Mouse (Mus musculus) midbrain, embryonic 16.5 days (tissue): ENCODE results near the gene Zmiz1. TPM values are rescaled to one million over a fixed set of nuclear protein-coding genes. Genes with fewer than 3 reads are reported as not detected.

Experiments
- ATAC-seq: fragments of 200-750 bp; cut with Nextera tagmentation; 2 replicates; pipeline ENCODE4 v1.8.0; 2017; ENCODE audit warnings: moderate TSS enrichment
- H3K27ac ChIP-seq: fragments of 300-500 bp; sonication (generic); 2 replicates; pipeline ENCODE4 v1.5.1; 2014; ENCODE audit warnings: mild to moderate bottlenecking, low read length, mixed read lengths
- H3K27me3 ChIP-seq: fragments of 300-500 bp; sonication (generic); 2 replicates; pipeline ENCODE4 v1.6.1; 2014; ENCODE audit warnings: low read depth, low read length, mixed read lengths; ENCODE audit not compliant: control insufficient read depth, insufficient read depth
- H3K36me3 ChIP-seq: fragments of 300-500 bp; sonication (generic); 2 replicates; pipeline ENCODE4 v1.6.1; 2014; ENCODE audit warnings: mild to moderate bottlenecking, low read length, moderate library complexity, mixed read lengths; ENCODE audit not compliant: control insufficient read depth, insufficient read depth
- H3K4me1 ChIP-seq: fragments of 300-500 bp; sonication (generic); 2 replicates; pipeline ENCODE4 v1.6.1; 2014; ENCODE audit warnings: mild to moderate bottlenecking, low read length, mixed read lengths; ENCODE audit not compliant: control insufficient read depth, insufficient read depth
- H3K4me2 ChIP-seq: fragments of 300-500 bp; sonication (generic); 2 replicates; pipeline ENCODE4 v1.6.1; 2014; ENCODE audit warnings: mild to moderate bottlenecking, low read length, mixed read lengths
- H3K4me3 ChIP-seq: fragments of 300-500 bp; sonication (generic); 2 replicates; pipeline ENCODE4 v1.5.1; 2014; ENCODE audit warnings: low read depth, mild to moderate bottlenecking, low read length, moderate library complexity, mixed read lengths
- H3K9ac ChIP-seq: fragments of 300-500 bp; sonication (generic); 2 replicates; pipeline ENCODE4 v1.6.1; 2014; ENCODE audit warnings: low read depth, low read length, mixed read lengths
- H3K9me3 ChIP-seq: fragments of 300-500 bp; sonication (generic); replicated peaks from 2 replicates; pipeline ENCODE4 v1.6.1; 2014; ENCODE audit warnings: mild to moderate bottlenecking, low read length, mixed read lengths; ENCODE audit not compliant: control insufficient read depth, poor library complexity, severe bottlenecking
- WGBS: fragments of 180-500 bp; shearing (Covaris S2); extraction: QIAGEN DNeasy Blood & Tissue Kit; methylation state at CpG from one replicate; pipeline ENCODE4 v1.1.7; 2014; 5-methylcytosine and 5-hydroxymethylcytosine counted together
- polyA plus RNA-seq: library from polyadenylated mRNA; unstranded; fragments of >200 nt; fragmentation: Nextera tagmentation; extraction: Ambion mirVana; gene quantifications from 2 replicates; pipeline ENCODE4 v1.2.1, GENCODE M21; 2015

The Zmiz1 gene
- polyA plus RNA-seq, 1 experiment from 2014 or later: 54.2 TPM

DNA sequence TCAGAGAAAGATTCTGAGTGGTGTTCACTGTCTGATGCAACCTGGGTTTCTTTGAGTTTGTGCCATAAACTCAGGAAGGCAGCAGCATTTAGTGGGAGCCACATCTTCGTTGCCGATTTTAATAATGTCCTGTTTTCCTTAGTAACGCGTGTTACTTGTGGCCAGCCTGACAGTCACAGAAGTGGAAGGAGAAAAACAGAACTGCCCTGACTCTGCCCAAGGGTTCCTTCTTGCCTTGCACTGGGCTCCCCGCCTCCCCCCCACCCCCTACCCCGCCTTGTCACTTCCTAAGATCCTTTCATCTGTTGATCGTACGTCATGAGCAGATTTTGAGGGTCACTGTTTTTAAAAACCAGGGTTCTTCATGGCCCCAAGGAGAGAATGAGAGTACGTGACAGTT lies 88.9 kb downstream of the Zmiz1 start:
- Histone ChIP-seq H3K9ac (no peak overlapping the region), H3K36me3 (no peaks in the 10 kb centered on the region), H3K9me3 (no peaks in the 10 kb centered on the region), H3K27ac (0 out of 2 replicates have a peak overlapping the region, but pooled peaks have one; percentile 62), H3K27me3 (no peaks in the 10 kb centered on the region), H3K4me2 (no peak overlapping the region), H3K4me3 (no peak overlapping the region), H3K4me1 (peaks cover 42% of the 10 kb centered on the region)
- WGBS: 83% methylated on average over 9 of the region's 9 CpGs
- no peak for ATAC-seq

DNA sequence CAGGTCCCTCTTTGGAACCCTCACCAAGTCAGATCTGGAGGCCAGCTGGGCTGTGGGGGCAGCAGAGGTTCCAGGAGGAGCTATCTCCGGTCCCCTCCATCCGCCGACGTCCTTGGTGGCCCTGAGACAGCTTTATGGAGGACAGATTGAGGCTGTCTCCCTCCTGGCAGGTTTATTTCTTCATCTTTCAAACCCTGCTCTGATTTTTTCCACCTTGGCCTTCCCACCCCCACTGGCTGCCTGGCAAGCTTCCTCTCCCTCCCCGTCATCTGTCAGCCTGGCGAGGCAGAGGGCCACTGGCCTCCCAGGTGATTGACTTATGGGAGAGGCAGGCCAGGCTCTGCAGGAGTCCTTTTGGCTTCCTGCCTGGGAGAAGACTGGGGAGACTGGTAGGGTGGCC lies 89.7 kb downstream of the Zmiz1 start:
- Histone ChIP-seq H3K4me2 (no peak overlapping the region), H3K27me3 (no peaks in the 10 kb centered on the region), H3K36me3 (no peaks in the 10 kb centered on the region), H3K4me1 (peaks cover 49% of the 10 kb centered on the region), H3K27ac (peak overlapping the region; percentile 62), H3K9me3 (no peaks in the 10 kb centered on the region), H3K9ac (no peak overlapping the region), H3K4me3 (no peak overlapping the region)
- no peak for ATAC-seq
- WGBS: 67% methylated on average over 6 of the region's 6 CpGs

DNA sequence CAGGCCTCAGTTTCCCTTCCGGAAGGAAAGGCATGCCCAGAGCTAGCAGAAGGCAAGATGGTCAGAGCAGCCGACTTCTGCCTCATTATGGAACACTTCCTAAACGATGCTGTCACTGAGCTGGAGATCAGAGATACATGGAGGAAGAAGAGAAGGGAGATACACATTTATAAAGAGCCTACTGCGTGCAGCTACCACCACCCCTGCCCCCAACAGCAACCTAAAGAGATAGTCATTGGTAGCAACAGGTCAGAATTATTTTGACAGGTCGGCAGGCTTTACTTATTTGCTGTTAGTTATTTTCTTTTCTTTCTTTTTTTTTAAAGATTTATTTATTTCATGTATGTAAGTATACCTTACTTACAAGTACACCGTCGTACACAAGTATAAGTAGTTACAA lies 90.1 kb downstream of the Zmiz1 start:
- H3K4me2 ChIP-seq: no peak overlapping the region
- no peaks in the 10 kb centered on the region for H3K36me3 ChIP-seq
- no peaks in the 10 kb centered on the region for H3K27me3 ChIP-seq
- ATAC-seq: no peak
- peak overlapping the region; percentile 78 for H3K27ac ChIP-seq
- 89% methylated on average over 7 of the region's 7 CpGs for WGBS
- H3K4me1 ChIP-seq: peaks cover 51% of the 10 kb centered on the region
- H3K4me3 ChIP-seq: no peak overlapping the region
- no peaks in the 10 kb centered on the region for H3K9me3 ChIP-seq
- no peak overlapping the region for H3K9ac ChIP-seq

DNA sequence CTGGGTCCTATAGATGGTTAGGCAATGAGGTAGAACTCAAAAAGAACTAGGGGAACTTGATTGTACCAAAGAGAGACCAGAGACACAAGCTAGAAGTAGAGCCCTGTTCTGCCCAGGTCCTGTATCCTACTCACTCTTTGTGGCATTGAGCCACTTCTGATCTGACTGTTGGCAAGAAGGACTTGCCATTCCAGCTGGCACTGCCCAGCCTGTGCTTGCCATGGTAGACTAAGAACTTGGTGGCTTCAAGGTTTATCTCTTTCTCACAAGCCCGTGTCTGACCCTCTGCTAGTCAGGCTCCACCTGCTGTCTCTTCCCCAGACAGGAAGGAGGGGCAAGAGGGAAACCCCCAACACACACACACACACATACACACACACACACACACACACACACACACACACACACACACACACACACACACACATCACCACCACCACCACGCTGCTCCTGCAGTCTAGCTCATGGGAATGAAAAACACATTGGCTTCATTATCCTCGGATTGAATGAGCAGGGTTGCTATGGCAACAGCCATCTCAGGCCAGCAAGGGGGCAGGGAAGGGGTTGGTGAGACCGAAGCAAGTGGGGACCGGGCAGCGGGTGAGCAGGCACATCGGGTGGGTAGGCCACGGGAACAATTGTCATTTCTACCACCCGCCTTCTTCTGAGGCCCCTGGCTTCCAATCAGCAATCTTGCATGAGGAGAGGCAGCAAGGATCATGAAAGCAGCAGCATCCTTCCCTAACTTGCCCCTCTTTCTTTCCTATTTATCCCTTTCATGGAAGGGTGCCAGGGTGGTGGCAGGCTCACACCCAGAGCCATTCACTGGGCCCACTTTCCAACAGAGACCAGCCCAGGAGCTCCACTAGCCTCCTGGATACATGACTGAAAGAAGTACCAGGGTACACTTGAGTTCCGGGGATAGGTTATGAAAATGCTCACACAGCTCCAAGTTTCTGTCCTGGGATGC lies 91.2 kb downstream of the Zmiz1 start:
- Histone ChIP-seq H3K27ac (peak overlapping the region; percentile 78), H3K36me3 (no peaks in the 10 kb centered on the region), H3K4me3 (no peak overlapping the region), H3K4me1 (peaks cover 61% of the 10 kb centered on the region), H3K9ac (peak overlapping the region; percentile 28; the same call in 1 of the 2 replicates), H3K9me3 (no peaks in the 10 kb centered on the region), H3K4me2 (peak overlapping the region; percentile 27), H3K27me3 (no peaks in the 10 kb centered on the region)
- WGBS: 9% methylated on average over 10 of the region's 10 CpGs
- ATAC-seq: peak; percentile 61

DNA sequence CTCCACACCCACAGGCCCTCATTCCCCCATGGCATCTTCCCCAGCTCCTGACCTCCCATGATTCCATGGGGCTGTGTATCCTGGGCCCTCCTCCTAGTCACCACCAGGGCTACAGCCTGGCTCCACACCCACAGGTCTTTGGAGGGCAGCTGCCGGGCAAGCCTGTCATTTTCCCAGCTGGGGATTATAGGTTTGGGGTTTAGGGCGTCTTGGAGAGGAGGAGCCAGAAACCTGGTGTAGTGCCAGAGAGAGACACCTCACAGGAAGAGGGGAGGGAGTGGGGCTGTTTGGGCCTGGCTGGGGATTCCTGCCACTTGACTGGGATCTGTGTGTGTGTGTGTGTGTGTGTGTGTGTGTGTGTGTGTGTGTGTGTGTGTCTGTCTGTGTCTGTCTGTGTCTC lies 92.7 kb downstream of the Zmiz1 start:
- peak overlapping the region; percentile 22; the same call in 1 of the 2 replicates for H3K9ac ChIP-seq
- H3K4me2 ChIP-seq: no peak overlapping the region
- no peak for ATAC-seq
- WGBS: 33% methylated on average over 2 of the region's 2 CpGs
- H3K4me1 ChIP-seq: peaks cover 70% of the 10 kb centered on the region
- peak overlapping the region; percentile 78 for H3K27ac ChIP-seq
- H3K36me3 ChIP-seq: no peaks in the 10 kb centered on the region
- H3K4me3 ChIP-seq: no peak overlapping the region
- H3K27me3 ChIP-seq: no peaks in the 10 kb centered on the region
- no peaks in the 10 kb centered on the region for H3K9me3 ChIP-seq

DNA sequence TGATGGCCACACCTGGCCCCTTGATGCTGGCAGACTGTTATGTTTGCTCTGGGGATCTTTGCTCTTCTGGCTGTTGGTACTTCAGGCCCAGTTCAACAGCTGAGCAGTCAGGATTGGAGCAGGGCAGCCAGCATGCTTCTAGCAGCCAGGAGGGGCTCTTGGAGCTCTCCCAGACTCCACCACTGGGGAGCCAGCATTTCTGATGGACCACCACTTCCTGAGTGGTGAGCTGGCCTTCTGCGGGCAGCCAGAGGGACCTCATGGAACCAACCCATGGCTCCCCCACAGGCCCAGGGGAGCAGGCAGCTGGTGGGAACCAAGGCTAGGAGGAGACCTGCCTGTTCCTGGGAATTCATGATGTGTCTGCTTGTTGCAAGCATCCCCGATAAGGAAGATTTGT lies 94.4 kb downstream of the Zmiz1 start:
- no peaks in the 10 kb centered on the region for H3K9me3 ChIP-seq
- ATAC-seq: no peak
- no peak overlapping the region for H3K4me2 ChIP-seq
- no peak overlapping the region for H3K9ac ChIP-seq
- WGBS: 65% methylated on average over 2 of the region's 2 CpGs
- H3K27ac ChIP-seq: peak overlapping the region; percentile 53
- H3K4me3 ChIP-seq: no peak overlapping the region
- no peaks in the 10 kb centered on the region for H3K27me3 ChIP-seq
- no peaks in the 10 kb centered on the region for H3K36me3 ChIP-seq
- peaks cover 73% of the 10 kb centered on the region for H3K4me1 ChIP-seq

DNA sequence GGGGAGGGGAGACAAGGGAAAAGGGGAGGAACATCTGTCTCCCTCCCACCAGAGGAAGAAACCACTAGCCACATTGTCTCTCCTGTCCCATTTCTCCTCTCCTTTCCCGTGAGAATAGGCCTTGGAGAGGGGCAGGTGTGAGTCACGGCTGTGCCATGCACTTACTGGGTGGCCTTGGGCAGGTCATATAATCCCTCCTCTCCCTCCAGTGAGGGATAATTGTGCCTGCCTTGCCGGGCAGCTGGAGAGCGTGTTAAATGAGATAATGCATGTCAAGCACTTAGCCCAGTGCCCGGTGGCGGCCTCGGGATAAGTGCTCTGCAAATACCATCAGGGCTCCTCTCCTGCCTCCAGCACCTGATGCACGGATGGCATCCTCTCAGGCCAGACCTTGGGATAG lies 95.8 kb downstream of the Zmiz1 start:
- Histone ChIP-seq H3K27me3 (no peaks in the 10 kb centered on the region), H3K9me3 (no peaks in the 10 kb centered on the region), H3K4me2 (peak overlapping the region; percentile 5; the same call in 1 of the 2 replicates), H3K36me3 (no peaks in the 10 kb centered on the region), H3K9ac (peak overlapping the region; percentile 54), H3K27ac (peak overlapping the region; percentile 78), H3K4me1 (peaks cover 64% of the 10 kb centered on the region), H3K4me3 (no peak overlapping the region)
- ATAC-seq: no peak
- 13% methylated on average over 8 of the region's 8 CpGs for WGBS

DNA sequence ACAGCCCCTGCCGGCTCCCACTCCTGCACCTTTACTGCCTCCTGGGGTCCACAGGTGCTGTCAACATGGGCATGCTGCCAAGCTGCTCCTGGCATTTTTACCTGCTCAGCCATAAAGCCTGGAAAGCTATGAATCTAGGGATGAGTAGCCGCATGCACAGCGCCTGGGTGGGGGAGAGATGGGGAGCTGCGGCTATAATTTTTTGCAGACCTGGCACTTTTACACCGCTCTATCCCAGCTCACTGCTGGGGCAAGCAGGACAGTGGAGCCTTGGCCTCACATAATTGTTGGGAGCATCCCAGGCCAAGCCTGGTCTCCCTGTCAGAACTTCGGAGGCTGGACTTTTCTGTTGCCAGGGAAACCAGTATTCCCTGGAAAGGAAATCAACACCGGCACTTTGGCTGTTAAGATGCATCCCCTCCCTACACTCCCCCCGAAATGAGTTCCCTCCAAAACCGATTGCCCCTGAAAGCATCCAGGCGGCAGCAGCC lies 96.4 kb downstream of the Zmiz1 start:
- Histone ChIP-seq H3K4me3 (no peak overlapping the region), H3K9me3 (no peaks in the 10 kb centered on the region), H3K27ac (peak overlapping the region; percentile 78), H3K4me2 (peak overlapping the region; percentile 5), H3K36me3 (no peaks in the 10 kb centered on the region), H3K9ac (peak overlapping the region; percentile 54), H3K27me3 (no peaks in the 10 kb centered on the region), H3K4me1 (peaks cover 59% of the 10 kb centered on the region)
- WGBS: 13% methylated on average over 10 of the region's 10 CpGs
- ATAC-seq: peak; percentile 34; the same call in 1 of the 2 replicates

DNA sequence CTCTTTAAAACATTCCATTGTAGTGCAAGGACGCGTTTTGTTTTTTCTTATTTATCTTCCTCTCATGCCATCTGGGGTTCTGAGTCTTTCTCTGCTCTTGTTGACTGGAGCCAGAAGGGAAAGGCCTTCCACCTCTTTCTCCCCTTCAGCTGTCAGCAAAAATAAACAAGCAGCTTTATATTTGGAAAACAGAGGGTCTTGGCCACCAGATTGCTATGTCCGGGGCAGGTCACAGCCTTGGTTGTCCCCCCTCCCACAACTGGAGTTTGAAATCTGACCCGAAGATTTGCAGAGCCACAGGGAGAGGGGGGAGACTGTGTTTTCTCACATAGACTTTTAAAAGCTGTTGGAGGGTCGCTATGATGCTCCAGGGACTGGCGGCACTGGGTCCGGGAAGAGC lies 96.9 kb downstream of the Zmiz1 start:
- Histone ChIP-seq H3K4me2 (peak overlapping the region; percentile 5), H3K27me3 (no peaks in the 10 kb centered on the region)
- WGBS: 7% methylated on average over 7 of the region's 7 CpGs

More for the DNA sequence above, 96.9 kb downstream of the Zmiz1 start:
- no peaks in the 10 kb centered on the region for H3K36me3 ChIP-seq
- H3K9me3 ChIP-seq: no peaks in the 10 kb centered on the region
- H3K27ac ChIP-seq: peak overlapping the region; percentile 78
- no peak for ATAC-seq
- H3K4me1 ChIP-seq: peaks cover 54% of the 10 kb centered on the region
- H3K9ac ChIP-seq: peak overlapping the region; percentile 54; the same call in 1 of the 2 replicates
- H3K4me3 ChIP-seq: no peak overlapping the region
